Mouse (Mus musculus) E14TG2a.4 (cell line): ENCODE measurements around the gene Cadm1.

Experiments used
- CTCF ChIP-seq: conservative IDR thresholded peaks from 2 replicates; pipeline ENCODE4 v1.5.1; 2014; ENCODE audit warnings: low read length
- NANOG ChIP-seq: IDR thresholded peaks from 2 replicates; pipeline ENCODE4 v1.6.1; 2014; ENCODE audit warnings: borderline replicate concordance, low read length, mixed read lengths
- POU5F1 ChIP-seq: IDR thresholded peaks from 2 replicates; pipeline ENCODE4 v1.6.1; 2014; ENCODE audit warnings: low read length, borderline replicate concordance

GRCm38 (mm10) chr9:47714541-47714940 lies 184.6 kb downstream of the Cadm1 start:
- TF ChIP-seq CTCF (no peak), POU5F1 (no peak), NANOG (no peak)
